Mouse (Mus musculus): ENCODE measurements at regions not wholly inside any gene's neighbourhood (a gene's known extent, or its start where the extent isn't known, plus 50 kb on each side); places are given as distances from the start of the nearest gene placed in this dataset.

GRCm38 (mm10) chr15:62083347-62083746 is 1160.5 kb upstream of the A1bg start:
- TF ChIP-seq CTCF (IDR thresholded peaks at IDR 0.05; ENCODE audit: borderline replicate concordance, control insufficient read depth, extremely low read depth, insufficient read depth, low read length, poor library complexity) (no peak), POLR2A (IDR thresholded peaks at IDR 0.05; ENCODE audit: control insufficient read depth, extremely low read depth, insufficient read depth, low read length, poor library complexity) (no peak)
